Mouse (Mus musculus) spleen, adult 2 months (tissue): Measurements from ENCODE around the gene Ahcyl2.

ENCODE experiments used
- CTCF ChIP-seq: fragments of 200-500 bp; IDR thresholded peaks from 2 replicates; pipeline ENCODE4 v1.5.1; 2011; ENCODE audit warnings: mild to moderate bottlenecking, inconsistent platforms; ENCODE audit not compliant: insufficient read depth, insufficient read length, insufficient replicate concordance; ENCODE audit errors: extremely low read depth
- POLR2A ChIP-seq: fragments of 200-500 bp; IDR thresholded peaks from 2 replicates; pipeline ENCODE4 v1.6.1; 2011; ENCODE audit warnings: low read depth, low read length, inconsistent platforms

DNA sequence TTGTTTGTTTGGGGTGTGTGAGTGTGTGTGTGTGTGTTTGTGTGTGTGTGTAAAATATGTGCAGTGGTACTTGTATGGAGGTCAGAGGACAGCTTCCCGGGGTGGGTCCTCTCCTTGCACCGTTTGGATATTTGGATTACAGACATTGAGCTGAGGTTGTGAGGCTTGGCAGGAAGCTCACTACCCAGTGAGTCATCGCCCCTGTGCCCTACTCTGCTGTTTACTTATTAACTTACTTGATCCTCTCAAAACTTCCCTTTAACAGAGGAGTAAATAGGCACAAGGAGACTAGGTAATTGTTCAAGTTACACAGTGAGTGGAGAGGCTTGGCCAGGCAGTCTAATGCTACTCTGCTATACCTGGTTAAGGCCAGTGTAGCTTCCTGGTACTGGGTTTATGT lies 81.0 kb downstream of the Ahcyl2 start:
- TF ChIP-seq POLR2A (no peak), CTCF (no peak)
